Mouse (Mus musculus) urinary bladder, postnatal 10 days (tissue): ENCODE measurements around the gene Negr1.

Experiments used
- DNase-seq: peaks from one replicate; pipeline ENCODE4 v3.0.0; 2022; ENCODE audit warnings: low spot score

Gene Negr1

GRCm38 (mm10) chr3:157108156-157108555, 546.6 kb downstream of the Negr1 start:
- DNase-seq, result no peak

DNA sequence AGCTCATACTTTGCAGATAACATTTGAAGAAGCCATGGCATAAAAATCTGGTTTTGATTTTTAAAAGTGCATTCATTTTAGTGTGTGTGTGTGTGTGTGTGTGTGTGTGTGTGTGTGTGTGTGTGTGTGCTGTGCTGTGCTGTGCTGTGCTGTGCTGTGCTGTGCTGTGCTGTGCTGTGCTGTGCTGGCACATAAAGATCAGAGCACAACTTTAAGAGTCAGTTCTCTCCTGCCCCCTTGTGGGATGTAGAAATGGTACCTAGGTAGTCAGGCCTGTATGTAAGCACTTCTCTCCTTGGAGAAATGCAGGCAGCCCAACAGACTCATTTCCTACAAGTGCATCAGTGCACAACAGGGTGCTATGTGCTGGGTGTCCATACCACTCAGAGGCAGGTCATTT, 547.7 kb downstream of the Negr1 start:
- no peak for DNase-seq

DNA sequence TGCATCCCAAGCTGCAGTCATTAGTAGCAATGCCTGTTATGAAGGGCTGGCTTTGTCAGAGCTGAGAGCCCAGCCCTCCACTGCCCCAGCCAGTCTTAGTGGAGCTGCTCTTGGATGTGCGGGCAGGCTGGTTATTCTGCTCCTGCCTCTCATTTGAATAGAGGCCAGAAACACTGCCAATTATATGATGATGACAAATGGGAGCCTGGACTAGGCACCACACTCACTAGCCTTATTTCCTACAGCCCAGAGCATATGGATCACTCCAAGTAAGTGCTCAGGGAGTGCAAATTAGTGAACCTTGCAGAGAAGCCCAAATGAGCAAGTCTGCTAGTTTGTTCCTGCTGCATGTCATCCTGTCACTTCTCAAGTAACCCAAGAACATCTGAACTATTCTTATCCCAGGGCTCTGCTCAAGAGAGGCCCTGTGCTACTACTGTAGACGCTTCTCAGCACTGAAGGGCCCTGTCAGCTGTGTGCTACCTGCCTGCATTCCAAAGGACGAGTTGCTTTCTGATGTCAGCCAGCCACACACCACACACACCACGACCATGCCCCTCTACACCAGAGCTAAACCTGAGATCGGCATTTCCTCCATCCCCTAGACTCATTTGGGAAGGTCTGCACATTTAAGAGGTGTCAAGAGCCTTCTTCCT, 553.6 kb downstream of the Negr1 start:
- no peak for DNase-seq

DNA sequence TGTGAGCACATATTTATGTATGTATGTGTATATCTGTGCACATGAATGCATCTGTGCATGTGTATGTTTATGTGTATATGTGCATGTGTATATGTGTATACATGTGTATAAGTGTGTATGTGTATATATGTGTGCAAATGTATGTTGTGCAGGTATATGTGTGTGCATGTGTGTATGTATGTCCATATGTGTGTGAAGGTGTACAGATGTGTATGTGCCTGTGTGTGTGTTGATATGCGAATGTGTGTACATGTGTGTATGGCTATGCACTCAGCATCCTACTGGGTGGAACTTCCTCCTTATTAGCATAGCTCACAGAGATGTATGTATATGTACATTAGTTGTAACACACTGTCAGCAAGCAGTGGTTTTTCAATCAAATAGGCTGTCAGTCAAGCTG, 554.4 kb downstream of the Negr1 start:
- DNase-seq, result no peak

- DNase-seq, result no peak
Observed at GRCm38 (mm10) chr3:157119916-157120315, 558.3 kb downstream of the Negr1 start.

DNA sequence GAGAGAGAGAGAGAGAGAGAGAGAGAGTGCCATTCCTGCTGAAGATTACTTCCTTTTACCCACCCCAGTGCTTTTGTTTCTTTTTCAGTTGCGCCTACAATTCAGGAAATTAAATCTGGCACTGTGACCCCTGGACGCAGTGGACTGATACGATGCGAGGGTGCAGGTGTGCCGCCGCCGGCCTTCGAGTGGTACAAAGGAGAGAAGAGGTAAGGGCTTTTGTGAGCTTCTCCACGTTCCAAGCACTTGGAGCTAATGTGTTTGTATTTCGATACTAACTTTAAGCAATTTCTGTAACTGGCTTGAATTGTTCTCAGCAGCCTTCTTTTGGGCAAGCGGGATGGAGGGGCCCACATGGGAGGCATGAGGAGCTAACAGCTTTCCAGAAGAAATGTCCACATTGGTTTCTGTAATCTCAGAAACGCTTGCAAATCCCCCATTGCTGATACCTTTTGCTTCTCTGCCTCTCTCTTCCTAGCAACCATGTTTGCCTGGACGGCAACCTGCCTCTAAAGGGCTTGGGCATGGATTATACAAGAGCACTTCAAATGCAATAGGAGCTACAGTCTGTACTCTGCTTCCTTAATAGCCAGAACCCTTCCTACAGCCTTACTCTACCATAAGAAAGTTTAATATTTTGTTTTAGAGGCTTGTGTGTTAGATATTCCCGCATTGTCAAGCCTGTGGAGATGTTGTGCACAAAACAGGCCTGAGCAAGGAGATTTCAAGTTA, 584.7 kb downstream of the Negr1 start:
- DNase-seq, result no peak

DNA sequence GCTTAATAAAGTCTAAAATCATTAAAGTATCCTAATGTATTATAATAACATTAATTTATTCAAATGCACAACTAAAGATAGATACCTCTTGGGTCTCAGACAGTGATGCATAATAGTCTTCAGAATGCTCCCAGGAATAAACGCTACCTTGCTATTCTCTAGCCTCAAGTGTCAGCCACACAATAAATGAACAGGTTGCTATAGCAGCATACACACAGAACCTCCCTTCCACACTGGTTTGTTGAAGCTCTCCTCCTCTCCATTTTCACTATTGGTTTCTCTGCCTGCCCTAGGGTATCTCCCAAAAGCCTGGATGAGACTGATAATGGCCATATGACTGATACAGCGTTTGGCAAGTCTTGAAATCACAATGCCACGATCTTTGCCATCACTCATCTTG, 593.3 kb downstream of the Negr1 start:
- no peak for DNase-seq

DNA sequence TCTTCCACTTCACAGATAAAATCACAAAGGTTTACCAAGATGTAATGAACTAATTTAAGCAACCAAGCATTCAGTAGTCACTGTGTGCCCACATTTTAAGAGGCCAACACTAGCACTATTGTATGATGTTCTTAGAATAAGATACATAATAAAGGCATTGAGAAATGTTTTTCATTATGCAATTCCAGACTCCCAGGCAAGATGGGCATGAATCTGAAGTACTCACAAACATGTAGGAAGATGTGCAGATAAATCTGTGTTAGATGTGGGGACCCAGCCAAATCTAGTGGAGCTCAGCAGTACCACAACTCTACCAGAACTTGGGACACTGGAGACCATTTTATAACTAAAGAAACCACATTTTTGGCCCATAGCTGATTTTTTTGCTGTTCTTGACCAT, 593.9 kb downstream of the Negr1 start:
- no peak for DNase-seq

GRCm38 (mm10) chr3:157164840-157165595, 603.4 kb downstream of the Negr1 start:
- DNase-seq, result no peak

- no peak for DNase-seq
Observed at GRCm38 (mm10) chr3:157181975-157182374, 620.4 kb downstream of the Negr1 start.

DNA sequence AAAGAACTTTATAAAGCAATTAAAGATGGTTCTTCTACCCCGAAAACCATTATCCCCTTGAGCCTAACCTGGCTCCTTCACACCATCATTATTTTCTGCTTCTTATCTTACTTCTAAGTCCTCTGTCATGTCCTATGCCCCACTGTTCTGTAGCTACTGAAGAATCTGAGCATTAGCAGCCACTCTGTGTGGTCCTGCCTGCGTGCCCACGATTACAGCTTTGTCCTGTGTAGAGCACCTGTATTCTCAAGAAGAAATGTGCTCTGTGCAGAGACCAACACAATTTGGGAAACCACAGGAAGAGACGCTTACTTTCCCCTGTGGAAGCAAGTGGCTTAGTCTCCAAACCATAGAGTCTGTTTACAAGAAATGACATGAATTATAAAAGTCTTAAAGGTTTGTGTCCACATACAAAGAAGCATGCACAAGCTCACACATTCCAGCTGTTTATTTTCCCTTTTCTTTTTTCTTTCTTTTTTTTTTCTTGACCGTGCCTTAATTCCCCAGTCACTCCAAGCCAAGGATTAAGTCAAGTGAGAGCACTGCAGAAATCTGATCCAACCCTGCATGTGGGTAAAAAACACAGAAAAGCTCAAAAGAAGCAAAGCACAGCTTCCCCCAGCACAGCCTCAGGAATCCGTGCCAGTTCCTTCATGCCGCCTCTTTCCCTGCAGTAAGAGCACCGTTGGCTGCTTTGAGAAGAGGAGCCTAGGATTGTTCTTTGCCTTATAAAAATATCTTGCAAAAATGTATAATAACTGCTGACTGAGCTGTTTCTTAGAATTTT, 627.5 kb downstream of the Negr1 start:
- DNase-seq, result no peak

- no peak for DNase-seq
Observed at GRCm38 (mm10) chr3:157189834-157190233, 628.2 kb downstream of the Negr1 start.

DNA sequence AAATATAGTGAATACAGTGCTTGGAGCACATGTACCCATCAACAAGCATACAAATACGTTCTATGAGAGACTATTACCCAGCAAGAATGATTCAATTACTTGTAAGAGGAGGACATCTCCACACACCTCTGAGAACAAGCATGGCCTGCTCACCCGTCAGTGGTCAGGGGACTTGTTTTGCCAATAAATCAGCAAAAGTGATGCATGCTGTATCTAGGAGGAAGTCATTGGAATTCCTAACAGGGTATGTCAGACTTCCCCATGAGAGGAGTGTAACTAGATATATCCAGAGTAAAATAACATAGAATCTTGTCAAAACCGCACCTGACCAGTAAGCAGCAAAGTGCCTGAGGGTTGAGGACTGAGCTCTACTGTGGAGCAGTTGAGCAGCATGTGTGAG, 629.0 kb downstream of the Negr1 start:
- DNase-seq, result no peak

DNA sequence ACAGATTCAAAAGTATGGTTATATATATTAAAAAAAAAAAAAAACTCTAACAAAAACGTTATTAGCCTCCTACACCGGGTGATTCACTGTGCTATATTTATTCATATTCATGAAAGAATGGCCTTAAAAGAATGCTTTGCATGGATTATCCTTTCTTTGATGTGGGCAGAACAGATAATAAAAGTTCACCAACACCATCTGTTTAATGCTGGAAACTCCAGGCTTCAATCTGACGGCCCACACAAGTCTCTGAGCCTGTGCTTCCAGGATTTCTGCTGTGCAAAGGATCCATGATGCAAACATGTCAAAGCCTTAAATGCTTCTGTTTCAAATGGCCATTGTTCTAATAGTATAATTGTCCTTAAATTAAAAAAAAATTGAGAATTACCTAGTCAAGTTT, 630.4 kb downstream of the Negr1 start:
- DNase-seq, result no peak

- DNase-seq, result no peak
Observed at GRCm38 (mm10) chr3:157193141-157193540, 631.5 kb downstream of the Negr1 start.

DNA sequence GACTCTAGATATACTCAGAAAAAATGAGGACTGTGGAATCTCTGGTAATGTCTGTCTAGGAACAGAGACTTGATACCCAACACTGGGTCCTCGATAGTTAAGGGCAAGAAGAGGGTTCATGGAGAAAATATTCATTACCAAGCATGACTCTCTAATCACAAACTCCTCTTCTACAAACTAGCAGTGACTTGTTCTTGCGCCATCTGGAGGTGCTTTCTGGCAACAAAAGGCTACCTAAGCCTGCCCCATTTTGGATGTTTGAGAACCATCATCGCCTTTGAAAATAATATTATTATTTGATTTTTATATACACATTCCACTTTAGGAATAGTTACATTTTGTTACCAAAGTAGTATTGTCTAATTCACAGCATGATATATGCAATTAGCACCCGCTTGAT, 637.1 kb downstream of the Negr1 start:
- no peak for DNase-seq

DNA sequence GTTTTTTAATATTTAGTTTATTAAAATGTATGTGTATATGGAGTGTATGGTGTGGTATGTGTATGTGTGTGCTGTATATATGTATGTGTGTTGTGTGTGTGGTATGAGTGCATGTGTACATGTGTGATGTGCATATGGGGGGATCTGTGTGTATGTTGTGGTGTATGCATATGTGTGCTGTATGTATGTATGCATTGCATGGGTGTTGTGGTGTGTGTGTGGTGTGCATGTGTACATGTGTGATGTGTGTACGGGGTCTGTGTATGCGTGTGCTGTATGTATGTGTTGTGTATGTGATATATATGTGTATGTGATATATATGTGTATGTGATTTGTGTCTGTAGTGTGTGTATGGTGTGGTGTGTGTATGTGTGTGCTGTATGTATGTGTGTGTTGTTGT, 640.1 kb downstream of the Negr1 start:
- DNase-seq, result no peak

DNA sequence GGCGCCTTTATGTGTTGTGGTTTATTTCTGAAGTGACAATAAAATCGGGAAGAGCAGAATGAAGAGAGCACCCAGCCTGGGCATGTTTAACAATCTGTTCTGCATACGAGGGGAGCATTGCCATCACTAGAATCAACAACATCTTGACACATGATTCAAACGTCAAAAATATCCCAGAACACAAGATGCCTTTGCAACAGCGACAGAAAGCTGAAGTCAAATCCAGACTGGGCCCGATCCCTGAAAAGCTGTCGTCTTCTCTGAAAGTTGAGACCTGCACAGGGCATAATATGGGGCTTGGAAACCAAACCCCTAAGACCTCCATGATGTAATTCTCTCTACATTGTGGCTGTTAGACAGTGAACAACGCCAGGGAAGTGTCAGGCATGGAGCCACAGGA, 642.0 kb downstream of the Negr1 start:
- DNase-seq, result no peak

DNA sequence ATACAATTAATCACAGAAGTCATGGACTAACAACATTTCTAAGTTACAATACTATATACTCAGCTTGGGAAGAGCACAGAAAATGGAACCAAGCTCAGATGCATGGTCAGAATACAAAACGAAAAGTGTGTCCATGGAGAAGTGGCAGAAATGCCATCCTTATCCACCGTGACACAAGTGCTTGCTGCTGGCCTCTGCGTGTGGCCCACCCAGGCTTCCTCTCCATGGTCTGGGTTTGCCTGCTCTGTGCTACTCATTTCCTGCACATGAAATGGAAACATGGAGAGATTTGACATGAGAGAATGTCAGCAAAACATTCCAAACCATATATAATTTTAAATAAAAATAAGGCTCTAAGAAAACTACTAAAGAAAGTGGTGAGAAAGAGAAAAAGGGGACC, 645.2 kb downstream of the Negr1 start:
- DNase-seq, result no peak

- DNase-seq, result no peak
Observed at GRCm38 (mm10) chr3:157208966-157209365, 647.4 kb downstream of the Negr1 start.

DNA sequence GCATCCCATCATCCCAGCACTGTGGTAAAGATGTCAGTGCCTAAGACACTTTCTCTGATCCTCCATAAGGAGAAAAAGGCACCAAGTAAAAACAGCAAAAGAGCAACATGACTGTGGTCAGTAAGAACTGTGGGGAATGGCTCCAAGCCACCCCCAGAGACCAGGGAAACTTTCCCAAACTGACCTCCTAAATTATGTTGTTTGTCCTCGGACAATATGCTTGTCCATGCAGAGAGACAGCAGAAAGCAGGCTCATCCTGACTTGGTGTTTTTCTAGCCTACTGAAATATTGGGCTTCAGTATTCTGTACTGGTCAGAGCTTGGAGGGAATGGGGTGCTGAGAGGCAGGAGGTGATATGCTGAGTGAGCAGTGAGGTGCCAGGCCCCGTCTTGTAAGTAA, 647.8 kb downstream of the Negr1 start:
- DNase-seq, result no peak

- no peak for DNase-seq
Observed at GRCm38 (mm10) chr3:157215937-157216719, 654.5 kb downstream of the Negr1 start.
